Mouse (Mus musculus) lung, postnatal 10 days (tissue): ENCODE measurements around the gene Zfp612.
"Not testable (repeated sequence)": the region's sequence is repeated elsewhere in the genome, so short reads cannot be mapped to it uniquely, and the experiment has no call there.

Source experiments
- DNase-seq: peaks from one replicate; pipeline ENCODE4 v3.0.0; 2021

Zfp612 gene

GRCm38 (mm10) chr8:110079282-110080221 is at the start of gene Zfp612:
TSS of gene Zfp612 (plus strand) at chr8:110079746.
- peak; percentile 59 for DNase-seq

GRCm38 (mm10) chr8:110033771-110034170 is 45.8 kb upstream of the Zfp612 start:
- DNase-seq: not testable (repeated sequence)

GRCm38 (mm10) chr8:110034331-110034730 is 45.2 kb upstream of the Zfp612 start:
- no peak for DNase-seq

GRCm38 (mm10) chr8:110036156-110036555 is 43.4 kb upstream of the Zfp612 start:
- no peak for DNase-seq

- DNase-seq: no peak
These were observed 40.3 kb upstream of the Zfp612 start for GRCm38 (mm10) chr8:110039216-110039615.

- DNase-seq: no peak
These were observed 39.9 kb upstream of the Zfp612 start, which contains the start of gene Chst4 for GRCm38 (mm10) chr8:110039659-110040058. TSS of gene Chst4 (minus strand) at chr8:110039740.

- DNase-seq: no peak
These were observed 39.0 kb upstream of the Zfp612 start for GRCm38 (mm10) chr8:110040509-110040908.

- DNase-seq: no peak
These were observed 28.3 kb upstream of the Zfp612 start for GRCm38 (mm10) chr8:110051208-110051607.

GRCm38 (mm10) chr8:110058207-110058606 is 21.3 kb upstream of the Zfp612 start:
- no peak for DNase-seq

- DNase-seq: no peak
These were observed 15.4 kb upstream of the Zfp612 start for GRCm38 (mm10) chr8:110064161-110064560.

- DNase-seq: no peak
These were observed 14.8 kb upstream of the Zfp612 start for GRCm38 (mm10) chr8:110064606-110065365.

- no peak for DNase-seq
These were observed 13.9 kb upstream of the Zfp612 start for GRCm38 (mm10) chr8:110065676-110066075.

- DNase-seq: no peak
These were observed 9.8 kb upstream of the Zfp612 start for GRCm38 (mm10) chr8:110069706-110070105.

- DNase-seq: peak; percentile 67
These were observed 7.9 kb upstream of the Zfp612 start for GRCm38 (mm10) chr8:110071600-110071999.

- DNase-seq: no peak
These were observed 5.0 kb upstream of the Zfp612 start for GRCm38 (mm10) chr8:110074496-110074895.

GRCm38 (mm10) chr8:110082416-110083105 is 3.0 kb downstream of the Zfp612 start:
- DNase-seq: no peak

GRCm38 (mm10) chr8:110091869-110092268 is 12.3 kb downstream of the Zfp612 start:
- peak; percentile 64 for DNase-seq

- no peak for DNase-seq
These were observed 21.4 kb downstream of the Zfp612 start, which contains the start of gene Gm21964 for GRCm38 (mm10) chr8:110100907-110101306. TSS of gene Gm21964 (plus strand) at chr8:110101207.

- DNase-seq: no peak
These were observed 22.1 kb downstream of the Zfp612 start for GRCm38 (mm10) chr8:110101676-110102075.

- DNase-seq: no peak
These were observed 23.1 kb downstream of the Zfp612 start, which contains the start of gene Gm17720 for GRCm38 (mm10) chr8:110102653-110103052. TSS of gene Gm17720 (minus strand) at chr8:110102753.

- DNase-seq: peak; percentile 14
These were observed 40.2 kb downstream of the Zfp612 start for GRCm38 (mm10) chr8:110119715-110120114.

- peak; percentile 77 for DNase-seq
These were observed 51.0 kb downstream of the Zfp612 start for GRCm38 (mm10) chr8:110130537-110130936.

- no peak for DNase-seq
These were observed 54.7 kb downstream of the Zfp612 start for GRCm38 (mm10) chr8:110134236-110134635.
